Mouse (Mus musculus): Measurements from ENCODE around the gene Lama2.

DNA sequence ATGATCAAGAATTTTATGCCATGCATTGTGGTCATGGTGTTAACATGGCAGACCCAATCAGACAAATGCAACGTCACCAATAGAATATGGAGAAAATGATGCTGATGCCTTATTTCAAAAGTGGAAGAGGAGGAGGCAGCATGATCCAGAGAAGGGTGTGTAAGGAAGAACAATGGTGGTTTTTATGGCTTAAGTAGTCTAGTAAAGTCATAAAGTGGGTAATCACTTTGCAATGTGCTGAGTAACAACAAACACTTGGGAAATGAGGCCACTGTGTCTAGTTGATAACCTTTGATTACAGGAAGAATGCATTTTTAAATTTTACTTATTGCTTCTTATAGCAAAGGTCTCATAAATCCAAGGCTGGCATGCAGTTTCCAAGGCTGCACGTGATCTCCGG, 23.9 kb downstream of the Lama2 start:
- TF ChIP-seq TAL1 (IDR thresholded peaks at IDR 0.05; ENCODE audit: low read length), result no peak
- TF ChIP-seq GATA1 (IDR thresholded peaks at IDR 0.05; ENCODE audit: low read length), result no peak
